Mouse (Mus musculus) c-Kit-negative CD71-positive TER-119-positive erythroid progenitor cells, embryonic 14.5 days (primary cell): ENCODE data around the gene 1700020A23Rik.

ENCODE experiments used
- DNase-seq: peaks from one replicate; pipeline ENCODE4 v3.0.0-alpha.2; 2013; ENCODE audit warnings: low read depth, low spot score

1700020A23Rik gene

GRCm38 (mm10) chr2:130411558-130412495, 6.8 kb downstream of the 1700020A23Rik start:
- DNase-seq, result peak; percentile 27

- DNase-seq, result no peak
These were observed 7.7 kb downstream of the 1700020A23Rik start for GRCm38 (mm10) chr2:130412775-130413174.

- DNase-seq, result no peak
These were observed 9.2 kb downstream of the 1700020A23Rik start for GRCm38 (mm10) chr2:130414094-130414856.

DNA sequence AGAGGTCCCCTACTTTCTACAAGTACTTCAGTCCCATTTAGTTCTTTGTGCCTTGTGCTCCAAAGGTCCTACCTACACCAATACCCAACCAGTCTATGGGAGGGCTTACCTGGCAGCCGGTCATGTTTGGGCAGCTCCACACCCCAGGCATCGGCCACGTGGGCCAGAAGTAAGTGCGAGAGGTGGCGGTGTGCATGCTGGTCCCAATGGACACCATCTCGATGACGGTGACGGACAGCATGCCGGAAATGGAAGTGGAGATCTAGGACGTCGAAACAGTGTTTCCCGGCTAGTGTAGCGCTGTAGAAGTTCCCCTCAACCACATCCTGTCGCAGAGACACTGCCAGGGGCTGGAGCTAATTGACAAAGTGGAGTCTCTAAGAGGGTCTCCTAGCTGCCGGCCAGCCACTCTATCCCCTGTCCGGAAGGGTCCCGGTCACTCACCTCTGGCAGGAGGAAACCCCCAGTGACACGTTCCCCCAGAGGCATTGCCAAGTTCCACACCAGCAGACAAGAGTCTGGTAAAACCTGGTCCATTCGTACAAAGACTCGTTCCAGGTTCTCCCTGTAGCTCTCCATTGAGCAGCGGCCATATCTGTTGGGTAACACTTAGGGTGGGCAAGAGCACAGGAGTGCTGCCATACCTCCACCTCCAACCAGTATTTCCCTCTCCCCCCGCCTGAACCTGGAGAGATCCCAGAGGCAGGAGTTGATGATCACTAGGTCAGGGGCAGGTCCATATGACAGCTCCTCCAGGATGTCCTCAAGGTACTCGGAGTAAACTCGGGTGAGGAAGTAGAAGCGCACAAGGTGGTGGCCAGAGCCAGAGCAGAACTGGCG, 16.9 kb downstream of the 1700020A23Rik start:
- DNase-seq, result no peak

GRCm38 (mm10) chr2:130423397-130424125, 18.5 kb downstream of the 1700020A23Rik start:
- peak; percentile 51 for DNase-seq

DNA sequence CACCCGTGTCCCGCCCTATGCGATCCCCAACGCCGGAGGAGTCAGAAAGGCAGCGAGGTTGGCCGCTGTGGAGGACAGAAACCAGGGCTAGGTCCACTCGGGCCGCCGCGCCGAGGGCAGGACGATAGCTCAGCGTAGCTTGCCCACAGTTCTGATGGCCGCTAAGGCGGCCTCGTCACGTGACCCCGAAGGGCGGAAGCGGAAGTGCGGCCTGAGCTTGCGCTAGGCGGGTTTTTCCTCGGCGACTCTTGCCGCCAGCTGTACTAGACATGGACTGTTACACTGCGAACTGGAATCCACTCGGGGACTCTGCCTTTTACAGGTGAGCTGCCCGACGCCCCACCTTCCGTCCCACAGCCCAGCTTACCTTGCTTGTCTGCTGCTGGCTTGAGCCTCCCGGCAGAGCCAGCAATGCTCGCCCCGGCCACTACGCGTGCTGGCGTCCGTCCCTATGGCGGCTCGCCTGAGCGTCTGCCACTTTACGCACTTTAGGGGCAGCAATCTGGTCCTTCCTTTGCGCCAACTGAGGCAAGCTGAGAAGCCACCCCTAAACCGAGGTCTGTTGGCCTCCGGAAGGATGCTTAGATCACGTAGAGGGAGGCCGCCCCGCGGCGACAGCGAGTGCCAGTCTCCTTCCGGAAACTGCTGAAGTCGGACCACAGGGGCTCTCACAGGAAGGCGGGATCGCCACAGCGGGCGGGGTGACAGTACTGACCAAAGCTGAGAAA, 19.2 kb downstream of the 1700020A23Rik start, which contains the start of the genes Vps16 and Pced1a:
Gene Vps16 (plus strand): TSS at position 214 of the 728 bp plus-strand sequence.
Gene Pced1a (minus strand): TSS at position 576 of the 728 bp plus-strand sequence.
- peak; percentile 78 for DNase-seq

DNA sequence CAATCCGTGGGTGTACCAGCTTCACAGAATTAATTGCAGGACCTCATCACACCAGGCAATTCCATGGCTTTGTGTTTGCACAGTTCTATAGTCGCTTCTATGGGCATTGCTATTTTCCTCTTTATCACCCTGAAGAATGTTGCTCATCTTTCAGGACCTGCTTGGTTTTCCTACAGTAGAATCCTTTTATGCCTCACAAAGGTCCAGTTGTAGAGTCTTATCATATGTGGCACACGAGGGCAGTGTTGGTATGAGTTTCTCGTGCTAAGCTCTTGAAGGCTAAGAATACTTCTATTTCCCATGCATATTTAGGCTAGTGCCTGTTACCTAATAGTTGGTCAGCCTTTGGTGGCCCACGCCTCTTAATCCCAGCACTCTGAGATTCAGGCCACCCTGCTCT, 20.1 kb downstream of the 1700020A23Rik start:
- no peak for DNase-seq

DNA sequence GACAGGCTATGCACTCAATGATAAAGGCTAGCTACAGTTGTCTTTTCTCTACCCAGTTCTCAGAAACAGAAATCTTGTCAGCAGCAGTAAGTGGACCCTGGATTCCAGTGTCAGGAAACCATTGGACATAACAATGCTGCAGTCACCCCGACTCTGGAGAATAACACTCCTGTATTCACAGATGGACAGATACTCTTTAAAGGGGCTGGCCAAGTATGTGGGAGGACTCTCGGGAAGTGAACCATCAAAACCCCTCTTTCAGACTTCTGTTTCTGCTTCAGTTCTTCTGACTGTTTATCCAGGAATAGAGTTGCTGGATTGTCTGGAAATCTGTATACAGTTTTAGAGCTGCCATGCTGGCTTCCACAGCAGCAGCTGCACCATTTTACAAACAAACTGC, 24.8 kb downstream of the 1700020A23Rik start:
- no peak for DNase-seq

GRCm38 (mm10) chr2:130430484-130430883, 25.4 kb downstream of the 1700020A23Rik start:
- no peak for DNase-seq

- no peak for DNase-seq
These were observed 27.1 kb downstream of the 1700020A23Rik start for GRCm38 (mm10) chr2:130432157-130432556.

DNA sequence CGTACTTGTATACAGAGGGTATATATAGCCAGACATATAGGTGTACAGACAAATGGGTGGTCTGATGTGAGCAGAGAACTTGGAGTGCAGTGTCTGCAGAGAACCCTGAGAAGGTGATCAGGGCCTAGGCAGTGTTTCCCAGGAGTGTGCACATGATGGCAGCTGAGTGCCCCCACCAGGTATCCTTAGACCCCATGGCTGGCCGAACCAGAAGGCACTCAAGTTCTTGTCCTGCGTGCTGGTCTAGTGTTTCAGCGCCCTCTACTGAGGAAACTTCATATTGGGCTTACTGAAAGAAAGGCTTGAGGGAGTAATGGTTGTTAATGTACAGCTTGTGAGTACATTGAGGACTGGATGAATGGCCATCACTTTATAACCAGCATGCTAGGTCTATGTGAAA, 28.1 kb downstream of the 1700020A23Rik start:
- DNase-seq, result no peak

DNA sequence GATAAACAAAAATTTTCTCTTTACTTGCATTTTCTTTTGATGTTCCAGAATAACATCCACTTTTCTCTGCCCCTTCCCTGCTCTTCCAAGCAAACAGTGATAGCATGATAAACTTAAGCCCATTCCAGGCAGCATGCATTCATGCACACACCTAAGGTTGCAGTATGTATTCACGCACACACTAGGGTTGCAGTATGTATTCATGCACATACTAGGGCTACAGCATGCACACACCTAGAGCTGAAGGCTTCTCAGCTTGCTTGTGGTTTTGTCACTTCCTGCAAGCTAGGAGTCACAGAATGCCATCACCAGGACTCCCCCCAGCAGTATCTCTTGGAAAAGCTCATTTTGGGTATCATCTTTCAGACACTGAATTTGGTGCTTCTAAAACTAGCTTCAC, 31.7 kb downstream of the 1700020A23Rik start:
- no peak for DNase-seq

DNA sequence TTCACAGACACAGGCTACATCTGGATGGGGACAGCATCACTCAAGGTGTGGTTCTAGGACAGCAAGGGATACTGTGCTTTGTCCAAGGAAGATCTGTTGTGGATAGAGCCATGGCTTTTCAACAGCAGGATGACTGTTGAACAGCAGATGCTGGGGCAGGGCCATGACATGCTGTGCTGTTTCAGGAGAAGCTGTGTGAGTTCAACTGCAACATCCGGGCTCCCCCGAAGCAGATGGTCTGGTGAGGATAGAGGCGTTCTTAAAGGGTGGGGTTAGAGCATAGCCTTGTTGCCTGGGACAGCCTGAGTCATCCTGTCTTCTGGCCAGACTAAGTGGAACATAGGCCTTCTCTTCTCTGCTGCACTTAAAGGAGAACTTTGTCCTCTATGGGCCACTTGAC, 33.8 kb downstream of the 1700020A23Rik start:
- DNase-seq, result no peak

GRCm38 (mm10) chr2:130439840-130440480, 34.9 kb downstream of the 1700020A23Rik start:
- DNase-seq, result no peak

DNA sequence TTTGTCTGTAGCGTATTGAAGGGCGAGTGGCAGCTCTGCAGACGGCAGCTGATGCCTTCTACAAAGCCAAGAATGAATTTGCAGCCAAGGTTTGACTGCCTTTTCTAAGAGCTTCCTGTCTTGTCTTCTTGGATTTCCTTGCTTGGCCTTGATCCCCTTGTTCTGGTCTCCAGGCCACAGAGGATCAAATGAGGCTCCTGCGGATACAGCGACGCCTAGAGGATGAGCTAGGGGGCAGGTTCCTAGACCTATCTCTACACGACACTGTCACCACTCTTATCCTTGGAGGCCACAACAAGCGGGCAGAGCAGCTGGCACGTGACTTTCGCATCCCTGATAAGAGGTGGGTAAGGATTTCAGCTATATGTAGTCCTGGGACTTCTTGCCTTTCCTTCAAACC, 37.1 kb downstream of the 1700020A23Rik start:
- DNase-seq, result no peak

GRCm38 (mm10) chr2:130448449-130448848, 43.4 kb downstream of the 1700020A23Rik start:
- no peak for DNase-seq

- DNase-seq, result no peak
These were observed 44.1 kb downstream of the 1700020A23Rik start for GRCm38 (mm10) chr2:130449021-130449793.

DNA sequence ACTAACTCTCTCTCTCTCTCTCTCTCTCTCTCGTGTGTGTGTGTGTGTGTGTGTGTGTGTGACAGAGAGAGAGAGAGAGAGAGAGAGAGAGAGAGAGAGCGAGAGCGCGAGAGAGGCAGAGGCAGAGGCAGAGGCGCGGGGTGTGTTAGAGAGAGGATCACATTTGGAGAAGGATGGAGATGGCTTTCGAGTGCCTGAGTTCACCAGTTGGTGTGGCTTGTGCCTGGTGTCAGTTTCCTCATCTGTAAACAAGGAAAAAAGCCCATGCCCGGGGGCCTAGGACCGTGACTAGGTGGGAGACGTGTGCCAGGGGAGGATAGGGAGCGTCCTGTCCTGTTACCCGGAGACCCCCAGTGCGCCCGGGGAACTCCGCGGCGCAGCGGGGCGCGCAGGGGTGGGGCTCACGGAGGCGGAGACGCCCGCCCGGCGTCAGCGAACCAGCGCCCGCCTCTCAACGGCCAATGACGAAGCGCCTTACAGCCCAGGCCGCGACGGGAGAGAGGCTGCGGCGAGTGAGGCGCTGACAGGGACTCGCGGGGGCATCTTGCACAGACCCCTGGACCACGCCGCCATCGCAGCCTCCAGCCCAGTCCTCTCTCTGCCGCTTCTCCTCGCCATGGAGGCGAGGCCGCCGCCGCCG, 44.9 kb downstream of the 1700020A23Rik start, which contains the start of gene Ptpra:
Gene Ptpra (plus strand): TSS at position 485 of the 640 bp plus-strand sequence.
- peak; percentile 82 for DNase-seq
